Mouse (Mus musculus): ENCODE results near the gene Hoxc13.

GRCm38 (mm10) chr15:102927032-102927645, 6.2 kb downstream of the Hoxc13 start:
- TF ChIP-seq USF1 (IDR thresholded peaks at IDR 0.05; ENCODE audit: low read depth, low read length) (no peak), EP300 (IDR thresholded peaks at IDR 0.05; ENCODE audit: low read depth in 1 of 2, low read length in 2 of 2) (no peak), ZKSCAN1 (IDR thresholded peaks at IDR 0.05; ENCODE audit: low read depth, low read length) (no peak), SIN3A (IDR thresholded peaks at IDR 0.05; ENCODE audit: low read length) (no peak), POLR2AphosphoS2 (IDR thresholded peaks at IDR 0.05; ENCODE audit: low read length) (no peak), MAZ (IDR thresholded peaks at IDR 0.05; ENCODE audit: low read depth, low read length) (no peak), TCF12 (IDR thresholded peaks at IDR 0.05; ENCODE audit: low read depth, low read length) (no peak), CTCF (IDR thresholded peaks at IDR 0.05 in 2 of 3, conservative IDR thresholded peaks at IDR 0.05 in 1 of 3; ENCODE audit: control insufficient read depth in 1 of 3, insufficient read depth in 1 of 3, low read depth in 2 of 3, low read length in 3 of 3, poor library complexity in 1 of 3, severe bottlenecking in 1 of 3) (no peak)

Data from MEL (cell line).